Mouse (Mus musculus): ENCODE measurements around the gene Dtd1.

DNA sequence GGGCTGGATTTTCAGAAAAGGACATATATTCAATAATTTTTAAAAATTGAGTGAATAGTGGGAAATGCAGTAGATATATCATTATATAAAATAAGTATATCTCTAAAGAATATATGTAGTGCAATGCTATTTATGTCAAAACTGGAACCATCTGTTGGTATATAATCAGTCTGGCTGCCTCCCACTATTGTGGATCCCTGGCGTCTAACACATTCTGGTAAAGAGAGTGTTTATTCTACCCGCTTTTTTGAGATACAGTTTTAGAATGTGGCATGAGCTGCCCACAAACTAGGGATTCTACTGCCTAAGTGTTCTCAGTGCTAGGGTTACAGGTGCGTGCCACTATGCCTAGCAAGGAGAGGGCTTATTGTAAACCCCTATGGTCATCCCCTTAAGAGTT lies 55.6 kb downstream of the Dtd1 start:
- TF ChIP-seq POLR2A (IDR thresholded peaks at IDR 0.05; ENCODE audit: insufficient read depth, low read length) = no peak
- no peak for TF ChIP-seq CTCF (IDR thresholded peaks at IDR 0.05; ENCODE audit: low read depth, low read length)

Data from ES-Bruce4 (cell line).